Mouse (Mus musculus) testis, adult 2 months (tissue): Measurements from ENCODE around the gene Snx33.

ENCODE experiments used
- CTCF ChIP-seq: fragments of 200-500 bp; IDR thresholded peaks from 2 replicates; pipeline ENCODE4 v1.5.1; 2012; ENCODE audit warnings: low read depth, mild to moderate bottlenecking, inconsistent platforms, low read length, moderate library complexity; ENCODE audit not compliant: control insufficient read depth, insufficient read depth, insufficient replicate concordance
- POLR2A ChIP-seq: fragments of 200-500 bp; IDR thresholded peaks from 2 replicates; pipeline ENCODE4 v1.6.1; 2012; ENCODE audit warnings: low read depth, mild to moderate bottlenecking, inconsistent platforms, low read length, moderate library complexity; ENCODE audit not compliant: control insufficient read depth

DNA sequence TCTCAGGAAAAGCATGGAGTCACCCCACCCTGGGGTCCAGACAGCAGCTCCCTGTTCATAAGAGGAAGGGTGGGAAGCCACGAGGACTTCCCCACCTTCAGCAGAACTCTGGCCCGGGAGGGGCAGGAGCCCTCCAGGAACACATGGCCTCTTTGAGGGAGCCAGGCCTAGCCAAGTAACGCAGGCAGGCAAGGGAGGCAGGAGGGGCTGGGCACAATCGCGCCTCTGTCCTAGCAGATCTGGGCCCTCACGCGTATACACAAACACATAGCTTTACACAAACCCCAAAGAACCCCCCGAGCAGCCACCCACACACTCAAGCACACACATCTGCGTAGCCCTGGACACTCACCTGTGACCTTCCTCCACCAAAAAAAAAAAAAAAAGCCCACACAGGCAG lies 47.4 kb downstream of the Snx33 start:
- TF ChIP-seq POLR2A = no peak
- TF ChIP-seq CTCF = no peak
